Mouse (Mus musculus) heart, adult 2 months (tissue): ENCODE measurements at regions not wholly inside any gene's neighbourhood (a gene's known extent, or its start where the extent isn't known, plus 50 kb on each side); places are given as distances from the start of the nearest gene placed in this dataset.

Experiments used
- CTCF ChIP-seq: fragments of 200-600 bp; IDR thresholded peaks from 2 replicates; pipeline ENCODE4 v1.8.1; 2022; ENCODE audit warnings: antibody characterized with exemption, mild to moderate bottlenecking, moderate library complexity
- EP300 ChIP-seq: fragments of 200-500 bp; IDR thresholded peaks from 2 replicates; pipeline ENCODE4 v1.6.1; 2011; ENCODE audit warnings: low read depth, low read length, control low read depth; ENCODE audit not compliant: insufficient read depth
- POLR2A ChIP-seq: fragments of 200-500 bp; IDR thresholded peaks from 2 replicates; pipeline ENCODE4 v1.6.1; 2011; ENCODE audit warnings: mild to moderate bottlenecking, low read depth, low read length, control low read depth; ENCODE audit not compliant: insufficient read depth

GRCm38 (mm10) chr4:149844971-149845370 is 70.9 kb upstream of the Slc25a33 start:
- no peak for TF ChIP-seq POLR2A
- TF ChIP-seq CTCF = no peak
- 0 out of 2 replicates have a peak, but pooled peaks have one; percentile 14 for TF ChIP-seq EP300
